Mouse (Mus musculus) MEL-GATA-1-ER (cell line): ENCODE data around the gene Olfr472.
"Not testable (repeated sequence)": the region's sequence is repeated elsewhere in the genome, so short reads cannot be mapped to it uniquely, and the experiment has no call there.

Experiments used
- DNase-seq: peaks from one replicate; pipeline ENCODE4 v3.0.0-alpha.2; 2012; ENCODE audit warnings: low read depth; ENCODE audit errors: extremely low read depth

Gene Olfr472

DNA sequence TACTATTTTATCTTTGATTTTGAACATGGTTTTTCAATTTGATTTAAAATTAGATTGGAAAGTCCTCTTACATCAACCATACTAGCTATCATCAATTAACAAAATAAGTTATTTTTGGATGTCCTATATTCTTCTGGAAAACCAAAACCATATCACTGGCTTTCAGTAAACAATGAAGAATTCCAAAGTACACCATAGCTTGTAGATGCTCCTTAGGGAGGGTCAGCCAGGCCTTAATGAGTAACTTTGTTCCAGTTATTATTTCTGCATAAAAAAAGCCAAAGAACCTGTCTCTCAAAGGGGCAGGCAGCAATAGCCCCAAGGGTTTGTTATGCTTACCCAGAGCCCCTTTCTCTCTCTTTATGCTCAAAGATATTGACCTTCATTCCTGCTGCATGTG is at the start of gene Olfr472:
TSS of gene Olfr472 (plus strand) at position 301 of the 400 bp plus-strand sequence.
- DNase-seq, result no peak

DNA sequence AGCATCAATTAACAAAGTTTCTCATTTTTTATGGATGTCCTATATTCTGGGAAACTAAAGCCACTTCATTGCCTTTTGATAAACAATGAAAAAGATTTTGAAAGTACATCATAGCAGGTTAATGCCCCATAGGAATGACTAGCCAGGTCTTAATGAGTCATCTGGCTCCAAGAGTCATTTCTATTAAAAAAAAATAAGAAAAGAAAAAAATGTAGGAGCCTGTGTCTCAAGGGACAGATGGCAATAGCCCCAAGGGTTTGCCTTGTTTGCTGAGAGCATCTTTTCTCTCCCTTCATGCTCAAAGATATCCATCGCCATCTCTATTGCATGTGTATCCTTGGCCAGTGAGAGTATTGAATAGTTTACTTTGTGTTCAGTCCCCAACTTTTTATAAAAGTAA is 32.4 kb downstream of the Olfr472 start, which contains the start of gene Olfr473:
TSS of gene Olfr473 (plus strand) at position 301 of the 400 bp plus-strand sequence.
- DNase-seq, result no peak

DNA sequence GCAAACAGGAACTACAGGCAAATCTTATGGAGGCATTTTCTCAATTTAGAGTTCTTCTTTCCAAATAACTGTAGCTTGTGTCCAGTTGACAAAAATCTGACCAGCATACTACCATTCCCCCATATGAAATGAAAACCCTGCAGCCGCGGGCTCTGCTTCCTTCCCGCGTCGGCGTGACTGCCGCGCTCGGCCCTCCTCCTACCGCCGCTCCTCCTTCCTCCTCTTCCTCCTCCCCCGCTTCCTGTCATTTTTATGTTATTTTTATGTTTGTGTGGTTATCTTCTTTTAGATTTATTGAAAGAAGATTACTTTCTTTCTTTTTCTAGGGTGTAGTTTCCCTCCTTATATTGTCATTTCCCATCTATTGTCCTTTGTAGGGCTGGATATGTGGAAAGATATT is 54.8 kb downstream of the Olfr472 start:
- not testable (repeated sequence) for DNase-seq

GRCm38 (mm10) chr7:107954343-107954742 is 56.6 kb downstream of the Olfr472 start, which contains the start of gene Olfr474:
Gene Olfr474, plus strand, starts transcription at chr7:107954643.
- no peak for DNase-seq
